Mouse (Mus musculus): ENCODE measurements at regions not wholly inside any gene's neighbourhood (a gene's known extent, or its start where the extent isn't known, plus 50 kb on each side); places are given as distances from the start of the nearest gene placed in this dataset.

- Histone ChIP-seq H3K4me2 (no peak overlapping the region), H3K27ac (no peak overlapping the region), H3K36me3 (no peaks in the 10 kb centered on the region), H3K4me1 (replicated peaks) (no peaks in the 10 kb centered on the region), H3K9ac (no peak overlapping the region), H3K27me3 (no peaks in the 10 kb centered on the region), H3K4me3 (replicated peaks) (no peak overlapping the region), H3K9me3 (replicated peaks) (no peaks in the 10 kb centered on the region)
- DNase-seq (no peak), ATAC-seq (ENCODE audit: low read depth) (no peak)
- WGBS (ENCODE audit: insufficient replicate concordance): 63% methylated on average over 3 of the region's 3 CpGs
Measured at GRCm38 (mm10) chr7:135937465-135937864, 221.3 kb upstream of the Mki67 start.

GRCm38 (mm10) chr7:135939341-135939740, 223.2 kb upstream of the Mki67 start:
- Histone ChIP-seq H3K9ac (no peak overlapping the region), H3K9me3 (replicated peaks) (no peaks in the 10 kb centered on the region), H3K27me3 (no peaks in the 10 kb centered on the region), H3K4me1 (replicated peaks) (no peaks in the 10 kb centered on the region), H3K4me2 (no peak overlapping the region), H3K36me3 (no peaks in the 10 kb centered on the region), H3K27ac (no peak overlapping the region), H3K4me3 (replicated peaks) (no peak overlapping the region)
- 73% methylated on average over 5 of the region's 5 CpGs for WGBS (ENCODE audit: insufficient replicate concordance)
- ATAC-seq (ENCODE audit: low read depth) (no peak), DNase-seq (no peak)

- no peak for DNase-seq
- no peaks in the 10 kb centered on the region for H3K4me1 ChIP-seq (replicated peaks)
Measured at GRCm38 (mm10) chr7:135942826-135943225, 226.7 kb upstream of the Mki67 start.

GRCm38 (mm10) chr7:135946071-135946646, 230.0 kb upstream of the Mki67 start:
- no peaks in the 10 kb centered on the region for H3K9me3 ChIP-seq (replicated peaks)
- no peak overlapping the region for H3K4me3 ChIP-seq (replicated peaks)
- 47% methylated on average over 5 of the region's 5 CpGs for WGBS (ENCODE audit: insufficient replicate concordance)
- H3K27ac ChIP-seq: no peak overlapping the region
- no peaks in the 10 kb centered on the region for H3K4me1 ChIP-seq (replicated peaks)
- no peaks in the 10 kb centered on the region for H3K36me3 ChIP-seq
- H3K4me2 ChIP-seq: no peak overlapping the region
- H3K9ac ChIP-seq: no peak overlapping the region
- no peak for ATAC-seq (ENCODE audit: low read depth)
- DNase-seq: no peak
- H3K27me3 ChIP-seq: no peaks in the 10 kb centered on the region

More at GRCm38 (mm10) chr7:135942826-135943225, 226.7 kb upstream of the Mki67 start:
- Histone ChIP-seq H3K27ac (no peak overlapping the region), H3K4me3 (replicated peaks) (no peak overlapping the region), H3K9ac (no peak overlapping the region), H3K36me3 (no peaks in the 10 kb centered on the region), H3K27me3 (no peaks in the 10 kb centered on the region), H3K9me3 (replicated peaks) (no peaks in the 10 kb centered on the region), H3K4me2 (no peak overlapping the region)
- no peak for ATAC-seq (ENCODE audit: low read depth)
- WGBS (ENCODE audit: insufficient replicate concordance): 53% methylated on average over 2 of the region's 2 CpGs

GRCm38 (mm10) chr7:135961026-135961425, 244.9 kb upstream of the Mki67 start:
- H3K27ac ChIP-seq: no peak overlapping the region
- H3K9me3 ChIP-seq (replicated peaks): no peaks in the 10 kb centered on the region
- no peak overlapping the region for H3K4me2 ChIP-seq
- H3K36me3 ChIP-seq: no peaks in the 10 kb centered on the region
- no peaks in the 10 kb centered on the region for H3K27me3 ChIP-seq
- ATAC-seq (ENCODE audit: low read depth) (no peak), DNase-seq (no peak)
- WGBS (ENCODE audit: insufficient replicate concordance): 71% methylated on average over 8 of the region's 8 CpGs
- H3K4me3 ChIP-seq (replicated peaks): no peak overlapping the region
- no peak overlapping the region for H3K9ac ChIP-seq
- no peaks in the 10 kb centered on the region for H3K4me1 ChIP-seq (replicated peaks)

GRCm38 (mm10) chr7:135965528-135965927, 249.4 kb upstream of the Mki67 start:
- DNase-seq: no peak

GRCm38 (mm10) chr7:135966231-135966630, 250.1 kb upstream of the Mki67 start:
- no peaks in the 10 kb centered on the region for H3K36me3 ChIP-seq
- H3K4me2 ChIP-seq: no peak overlapping the region
- H3K9ac ChIP-seq: no peak overlapping the region
- ATAC-seq (ENCODE audit: low read depth) (no peak), DNase-seq (no peak)
- H3K27ac ChIP-seq: no peak overlapping the region
- no peaks in the 10 kb centered on the region for H3K4me1 ChIP-seq (replicated peaks)
- WGBS (ENCODE audit: insufficient replicate concordance): 37% methylated on average over 4 of the region's 4 CpGs
- no peak overlapping the region for H3K4me3 ChIP-seq (replicated peaks)
- H3K9me3 ChIP-seq (replicated peaks): no peaks in the 10 kb centered on the region
- no peaks in the 10 kb centered on the region for H3K27me3 ChIP-seq

More at GRCm38 (mm10) chr7:135965528-135965927, 249.4 kb upstream of the Mki67 start:
- WGBS (ENCODE audit: insufficient replicate concordance): 54% methylated on average over 6 of the region's 6 CpGs
- no peaks in the 10 kb centered on the region for H3K36me3 ChIP-seq
- no peak overlapping the region for H3K9ac ChIP-seq
- H3K27me3 ChIP-seq: no peaks in the 10 kb centered on the region
- H3K9me3 ChIP-seq (replicated peaks): no peaks in the 10 kb centered on the region
- no peak overlapping the region for H3K4me2 ChIP-seq
- no peak overlapping the region for H3K27ac ChIP-seq
- H3K4me1 ChIP-seq (replicated peaks): no peaks in the 10 kb centered on the region
- no peak for ATAC-seq (ENCODE audit: low read depth)
- no peak overlapping the region for H3K4me3 ChIP-seq (replicated peaks)

- no peaks in the 10 kb centered on the region for H3K9me3 ChIP-seq (replicated peaks)
- H3K4me3 ChIP-seq (replicated peaks): no peak overlapping the region
- no peaks in the 10 kb centered on the region for H3K27me3 ChIP-seq
- ATAC-seq (ENCODE audit: low read depth) (no peak), DNase-seq (no peak)
- H3K27ac ChIP-seq: no peak overlapping the region
- WGBS (ENCODE audit: insufficient replicate concordance): 48% methylated on average over 8 of the region's 8 CpGs
- no peak overlapping the region for H3K9ac ChIP-seq
- H3K4me2 ChIP-seq: no peak overlapping the region
- H3K36me3 ChIP-seq: no peaks in the 10 kb centered on the region
- no peaks in the 10 kb centered on the region for H3K4me1 ChIP-seq (replicated peaks)
Measured at GRCm38 (mm10) chr7:135968638-135969037, 252.5 kb upstream of the Mki67 start.

- WGBS (ENCODE audit: insufficient replicate concordance): 44% methylated on average over 6 of the region's 6 CpGs
- DNase-seq (no peak), ATAC-seq (ENCODE audit: low read depth) (peak; percentile 29; the same call in 1 of the 2 replicates)
- Histone ChIP-seq H3K4me3 (replicated peaks) (no peak overlapping the region), H3K27ac (no peak overlapping the region), H3K27me3 (no peaks in the 10 kb centered on the region), H3K4me1 (replicated peaks) (no peaks in the 10 kb centered on the region), H3K9ac (no peak overlapping the region), H3K36me3 (no peaks in the 10 kb centered on the region), H3K9me3 (replicated peaks) (no peaks in the 10 kb centered on the region), H3K4me2 (no peak overlapping the region)
Measured at GRCm38 (mm10) chr7:135986021-135986420, 269.9 kb upstream of the Mki67 start.

- Histone ChIP-seq H3K9ac (no peak overlapping the region), H3K27me3 (no peaks in the 10 kb centered on the region), H3K4me1 (replicated peaks) (no peaks in the 10 kb centered on the region), H3K4me3 (replicated peaks) (no peak overlapping the region), H3K9me3 (replicated peaks) (no peaks in the 10 kb centered on the region), H3K4me2 (no peak overlapping the region), H3K36me3 (no peaks in the 10 kb centered on the region), H3K27ac (no peak overlapping the region)
- DNase-seq (no peak), ATAC-seq (ENCODE audit: low read depth) (no peak)
- 54% methylated on average over 6 of the region's 6 CpGs for WGBS (ENCODE audit: insufficient replicate concordance)
Measured at GRCm38 (mm10) chr7:135990321-135990720, 274.2 kb upstream of the Mki67 start.

GRCm38 (mm10) chr7:135996896-135997295, 280.7 kb upstream of the Mki67 start:
- H3K4me2 ChIP-seq: no peak overlapping the region
- H3K4me3 ChIP-seq (replicated peaks): no peak overlapping the region
- DNase-seq (no peak), ATAC-seq (ENCODE audit: low read depth) (no peak)
- no peaks in the 10 kb centered on the region for H3K27me3 ChIP-seq
- H3K9ac ChIP-seq: no peak overlapping the region
- H3K27ac ChIP-seq: no peak overlapping the region
- no peaks in the 10 kb centered on the region for H3K4me1 ChIP-seq (replicated peaks)
- H3K36me3 ChIP-seq: no peaks in the 10 kb centered on the region
- no peaks in the 10 kb centered on the region for H3K9me3 ChIP-seq (replicated peaks)
- WGBS (ENCODE audit: insufficient replicate concordance): 74% methylated on average over 10 of the region's 10 CpGs

GRCm38 (mm10) chr7:135997640-135998039, 281.5 kb upstream of the Mki67 start:
- H3K9ac ChIP-seq: no peak overlapping the region
- H3K27me3 ChIP-seq: no peaks in the 10 kb centered on the region
- DNase-seq (no peak), ATAC-seq (ENCODE audit: low read depth) (no peak)
- H3K36me3 ChIP-seq: no peaks in the 10 kb centered on the region
- no peak overlapping the region for H3K27ac ChIP-seq
- no peak overlapping the region for H3K4me2 ChIP-seq
- H3K9me3 ChIP-seq (replicated peaks): no peaks in the 10 kb centered on the region
- 54% methylated on average over 3 of the region's 3 CpGs for WGBS (ENCODE audit: insufficient replicate concordance)
- H3K4me3 ChIP-seq (replicated peaks): no peak overlapping the region
- H3K4me1 ChIP-seq (replicated peaks): no peaks in the 10 kb centered on the region
